ENCODE assay signal across 8 mouse cellular contexts in the genomic region with DNA sequence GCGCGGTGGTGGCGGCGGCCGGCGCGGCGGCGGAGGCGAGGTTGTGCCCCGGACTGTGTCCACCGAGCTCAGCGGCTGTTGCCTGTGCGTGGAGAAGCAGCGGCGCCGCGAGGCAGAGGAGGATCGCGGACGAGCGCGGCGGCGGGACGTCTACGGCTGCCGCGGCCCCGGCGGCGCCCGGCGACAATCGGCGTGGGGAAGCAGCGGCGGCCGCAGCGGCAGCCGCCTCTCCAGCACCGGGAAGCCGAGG. TPM values are rescaled to one million over a fixed set of nuclear protein-coding genes. Genes with fewer than 3 reads are reported as not detected.
DNase-seq lines count a peak whose midpoint lies in the region; ATAC-seq and TF ChIP-seq lines count a peak whose summit lies in the region.

TSS of gene Ppp3ca (plus strand) at position 15 of the 250 bp plus-strand sequence.

- under 1% methylated on average over 19 of the region's 43 CpGs for WGBS in heart, embryonic 11.5 days (ENCODE audit: insufficient replicate concordance)

- peak within 1 kb of the TSS; percentile 66 for H3K4me2 ChIP-seq in heart, embryonic 11.5 days

- H3K27ac ChIP-seq in left cerebral cortex, adult 2 months = peak within 1 kb of the TSS; percentile 99
- peak within 1 kb of the TSS; percentile 100 for H3K27ac ChIP-seq in cortical plate, adult 2 months (ENCODE audit: insufficient read depth, low read length)
- peak within 1 kb of the TSS; percentile 94 for H3K27ac ChIP-seq in heart, embryonic 11.5 days (ENCODE audit: low read depth, low read length)

- TF ChIP-seq CTCF in left cerebral cortex, adult 2 months (IDR thresholded peaks at IDR 0.05) = no peak
- no peak for TF ChIP-seq CTCF in cortical plate, adult 2 months (IDR thresholded peaks at IDR 0.05; ENCODE audit: extremely low read depth, insufficient read depth, low read length)

- intact Hi-C loops in left cerebral cortex, adult 2 months (cut with DNase I) = loop anchor here (5.0 to 10.0 kb wide), 4 partner anchors 162 to 747 kb away; no protein-coding TSS in a partner anchor
- intact Hi-C loops in left cerebral cortex, postnatal 10 days (cut with DNase I) = loop anchor here (5.0 to 10.0 kb wide), 5 partner anchors 95 to 783 kb away; no protein-coding TSS in a partner anchor

- H3K9ac ChIP-seq in heart, embryonic 11.5 days (ENCODE audit: low read depth, low read length) = peak within 1 kb of the TSS; percentile 90

- no peak for ATAC-seq in heart, embryonic 11.5 days (replicated peaks; ENCODE audit: insufficient number of reproducible peaks, low FRiP score, low TSS enrichment)
- ATAC-seq in monocyte, adult 5-6 weeks (replicated peaks; ENCODE audit: insufficient number of reproducible peaks, low FRiP score, low TSS enrichment, poor library complexity, severe bottlenecking) = no peak

- H3K4me3 ChIP-seq in left cerebral cortex, adult 2 months = peak within 1 kb of the TSS; percentile 73
- H3K4me3 ChIP-seq in cortical plate, adult 2 months (ENCODE audit: insufficient read depth, low read length) = peak within 1 kb of the TSS; percentile 83
- peak within 1 kb of the TSS; percentile 88 for H3K4me3 ChIP-seq in heart, embryonic 11.5 days (ENCODE audit: low read depth, low read length)

- H3K27me3 ChIP-seq in heart, embryonic 11.5 days (ENCODE audit: control insufficient read depth, insufficient read depth, low read length) = no peaks in the 10 kb centered on the region

- DNase-seq in left cerebral cortex, adult 2 months (ENCODE audit: extremely low spot score in 1 of 2, low spot score in 2 of 2) = no peak
- no peak for DNase-seq in left cerebral cortex, adult 11 months (ENCODE audit: low spot score)
- no peak for DNase-seq in left cerebral cortex, postnatal 10 days (ENCODE audit: extremely low spot score in 1 of 2, low spot score in 2 of 2)
- DNase-seq in Muller cell, postnatal 12 days (ENCODE audit: inconsistent ontology term) = no peak
- DNase-seq in urinary bladder, postnatal 25 days (ENCODE audit: low spot score) = no peak

- no peaks in the 10 kb centered on the region for H3K9me3 ChIP-seq in heart, embryonic 11.5 days (replicated peaks; ENCODE audit: control insufficient read depth, low read length)

- no peak for TF ChIP-seq POLR2A in cortical plate, adult 2 months (IDR thresholded peaks at IDR 0.05; ENCODE audit: extremely low read depth, insufficient read depth, low read length)

- H3K4me1 ChIP-seq in cortical plate, adult 2 months (ENCODE audit: control insufficient read depth, insufficient read depth, low read length) = peaks cover 2% of the 10 kb centered on the region; the same call in 1 of the 2 replicates
- peaks cover 10% of the 10 kb centered on the region for H3K4me1 ChIP-seq in heart, embryonic 11.5 days (ENCODE audit: control insufficient read depth, insufficient read depth, low read length)

- H3K36me3 ChIP-seq in heart, embryonic 11.5 days (ENCODE audit: control insufficient read depth, insufficient read depth, low read length) = no peaks in the 10 kb centered on the region

RNA-seq across cellular contexts. Expression of gene Ppp3ca, which starts in this region (rescaled TPM):
- total RNA-seq in left cerebral cortex, adult 2 months (2021) = 100 to 1,000 TPM; 868 to 887 TPM
- 595 and 606 TPM in 2 replicates for polyA plus RNA-seq in cortical plate, adult 2 months (2012; rRNA removed)
- polyA plus RNA-seq in heart, embryonic 11.5 days (2014; fragmentation: Nextera tagmentation; extraction: Ambion mirVana) = 52.2 and 54.9 TPM in 2 replicates
- 100 to 1,000 TPM; 535 to 574 TPM for total RNA-seq in left cerebral cortex, postnatal 10 days (2021)
- total RNA-seq in monocyte, adult 5-6 weeks (2017) = 87.7 to 108 TPM (median 93.6 TPM) in 3 replicates

Comparison
In these comparisons a context has a peak if more than half of its experiments do, and no peak if none do; other contexts are left out.
1. RNA of gene Ppp3ca (polyA plus RNA-seq): 595 to 606 TPM in cortical plate, adult 2 months; 52.2 to 54.9 TPM in heart, embryonic 11.5 days; every median in the first group is over 10 times any median in the second.
2. Peak in every context shown above with its lines, with median percentiles within 50 percentile points of each other: H3K27ac ChIP-seq and H3K4me3 ChIP-seq.